Mouse (Mus musculus) spleen, postnatal 36 days (tissue): ENCODE data around the gene Tmem135.
"Not testable (repeated sequence)": the region's sequence is repeated elsewhere in the genome, so short reads cannot be mapped to it uniquely, and the experiment has no call there.

Experiments used
- DNase-seq, 2 experiments: peaks; one replicate each; pipeline ENCODE4 v3.0.0; 2022; ENCODE audit warnings: low spot score in 2 of 2, mixed read lengths in 1 of 2

The Tmem135 gene

DNA sequence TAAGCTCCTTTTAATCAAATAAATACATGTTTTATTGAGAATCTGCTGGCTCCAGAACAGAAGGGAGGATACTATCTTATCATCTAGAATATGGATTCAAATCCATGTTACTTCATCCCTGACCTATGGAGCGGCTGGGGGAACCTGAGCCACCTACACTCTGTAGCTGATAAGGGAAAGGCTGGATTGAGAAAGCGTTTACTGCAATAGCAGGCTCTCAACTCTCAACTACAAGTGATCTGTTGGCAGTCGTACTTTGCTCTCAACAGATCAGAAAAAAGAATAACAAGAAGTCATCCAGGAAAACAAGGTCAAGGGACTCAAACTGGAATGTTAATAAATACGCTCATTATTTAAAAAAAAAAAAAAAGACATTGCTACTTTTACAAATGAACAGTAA lies 77.3 kb downstream of the Tmem135 start:
- no peak for DNase-seq

DNA sequence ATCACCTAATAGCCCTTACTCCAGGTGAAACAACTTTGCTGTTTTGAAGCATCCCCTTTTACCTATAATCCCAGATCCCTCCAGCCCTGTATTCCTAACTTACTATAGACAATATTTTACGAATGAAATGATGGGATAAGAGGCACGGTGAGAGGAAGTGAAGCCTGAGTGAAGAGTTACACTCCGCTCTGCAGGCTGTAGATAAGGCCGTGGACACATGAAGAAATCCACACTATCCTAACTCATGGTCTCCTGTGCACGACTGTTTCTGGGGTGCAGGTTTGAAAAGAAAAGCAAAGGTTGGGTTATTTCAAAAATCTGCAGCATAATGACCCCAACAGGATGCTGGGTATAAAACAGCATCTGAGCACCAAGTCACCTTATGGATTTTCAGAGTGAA lies 77.8 kb downstream of the Tmem135 start:
- DNase-seq, result no peak

DNA sequence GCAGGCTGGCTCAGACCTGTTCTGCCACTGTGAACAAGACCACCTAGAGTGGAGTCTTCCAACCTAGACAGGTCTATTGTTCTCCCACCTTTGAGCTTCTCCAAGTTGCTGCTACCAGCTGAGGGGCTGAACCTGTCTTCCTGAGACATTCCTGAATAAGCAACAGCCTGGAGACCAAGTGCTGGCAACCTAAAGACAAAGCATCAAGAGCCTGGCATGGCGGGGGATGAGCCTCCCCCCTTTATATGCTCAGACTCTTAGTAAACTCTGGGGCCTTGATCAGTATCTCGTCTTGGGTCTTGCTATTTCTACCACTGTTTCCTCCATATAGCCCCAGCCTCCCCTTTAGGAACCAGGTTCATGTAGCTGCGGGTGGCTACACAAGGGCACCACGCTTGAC lies 81.3 kb downstream of the Tmem135 start:
- DNase-seq, result not testable (repeated sequence)

DNA sequence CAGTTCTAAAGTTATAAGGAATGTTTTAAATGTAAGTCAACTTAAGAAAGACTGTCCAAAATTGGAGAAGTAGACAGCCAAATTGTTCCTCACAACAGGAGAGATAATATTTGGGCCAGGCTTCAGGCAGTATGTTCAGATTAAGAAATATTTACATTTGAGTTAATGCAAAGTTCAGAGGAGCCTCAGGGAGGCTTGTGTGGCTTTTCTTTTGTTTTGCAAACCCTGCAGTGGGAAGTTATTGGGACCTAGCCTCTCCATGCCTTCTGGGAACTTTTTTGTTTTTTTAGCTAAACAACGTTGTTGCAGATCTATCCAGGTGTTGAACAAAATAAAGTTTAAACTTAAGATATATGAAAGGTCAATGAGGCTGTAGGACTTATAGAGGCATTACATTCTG lies 84.7 kb downstream of the Tmem135 start:
- no peak for DNase-seq

DNA sequence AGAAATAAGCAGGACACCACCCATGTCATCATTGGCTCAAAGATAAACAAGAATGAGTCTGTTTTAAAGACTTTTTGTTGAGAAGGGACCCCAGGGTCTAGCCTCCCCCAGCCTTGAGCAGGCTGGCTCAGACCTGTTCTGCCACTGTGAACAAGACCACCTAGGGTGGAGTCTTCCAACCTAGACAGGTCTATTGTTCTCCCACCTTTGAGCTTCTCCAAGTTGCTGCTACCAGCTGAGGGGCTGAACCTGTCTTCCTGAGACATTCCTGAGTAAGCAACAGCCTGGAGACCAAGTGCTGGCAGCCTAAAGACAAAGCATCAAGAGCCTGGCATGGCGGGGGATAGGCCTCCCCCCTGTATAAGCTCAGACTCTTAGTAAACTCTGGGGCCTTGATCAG lies 86.9 kb downstream of the Tmem135 start:
- not testable (repeated sequence) for DNase-seq

DNA sequence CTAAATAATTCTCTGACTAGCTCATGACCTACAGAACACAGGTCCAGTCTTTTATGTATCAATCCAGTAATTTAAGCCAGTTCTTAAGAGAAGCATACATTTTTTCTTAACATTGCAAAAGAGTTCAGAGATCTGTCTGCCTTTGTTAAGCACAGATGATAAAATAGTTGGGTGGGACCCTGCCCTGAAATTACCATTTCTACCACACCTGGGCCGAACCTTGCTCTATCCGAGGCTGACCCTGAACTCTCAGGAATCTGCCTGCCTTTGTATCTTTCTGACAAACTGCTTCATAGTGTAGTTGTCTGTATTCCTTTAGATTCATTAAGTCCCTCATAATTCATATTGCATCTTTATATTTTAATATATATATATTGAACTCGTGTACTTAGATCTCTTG lies 87.9 kb downstream of the Tmem135 start:
- no peak for DNase-seq

DNA sequence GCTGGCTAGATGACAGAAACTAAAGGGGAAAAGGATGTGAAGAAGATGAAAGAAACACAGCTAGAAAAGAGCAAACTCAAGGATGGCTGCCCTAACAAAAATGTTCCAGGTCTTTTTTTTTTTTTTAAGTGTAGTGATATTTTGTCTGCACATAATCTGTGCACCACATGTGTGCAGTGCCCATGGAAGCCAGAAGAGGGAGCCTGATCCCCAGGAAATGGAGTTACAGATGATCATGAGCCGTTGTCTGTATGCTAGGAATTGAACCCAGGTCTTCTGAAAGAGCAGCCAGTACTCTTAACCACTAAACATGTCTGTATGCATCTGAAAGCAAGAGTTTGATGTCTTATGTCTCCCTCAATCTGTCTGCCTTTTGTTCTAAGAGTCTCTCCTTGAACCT lies 92.5 kb downstream of the Tmem135 start:
- DNase-seq, result no peak

DNA sequence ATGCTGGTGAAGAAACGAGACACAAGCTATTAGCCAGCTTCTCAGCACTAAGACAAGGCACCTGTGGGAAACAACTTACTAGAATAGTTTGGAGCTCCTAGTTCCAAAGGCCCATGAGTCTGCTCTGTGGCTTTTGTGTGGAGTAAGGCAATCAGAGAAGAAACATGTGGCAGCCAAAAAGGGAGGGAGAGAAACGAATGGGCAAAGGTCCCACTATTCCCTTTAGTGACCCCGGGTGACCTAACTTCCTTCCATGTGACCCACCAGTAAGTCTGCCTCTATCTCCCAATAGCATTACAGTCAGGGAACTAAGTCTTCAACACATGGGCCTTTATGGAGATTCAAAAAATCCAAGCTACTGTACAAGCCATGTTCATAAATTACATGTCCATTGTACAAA lies 95.1 kb downstream of the Tmem135 start:
- no peak for DNase-seq

DNA sequence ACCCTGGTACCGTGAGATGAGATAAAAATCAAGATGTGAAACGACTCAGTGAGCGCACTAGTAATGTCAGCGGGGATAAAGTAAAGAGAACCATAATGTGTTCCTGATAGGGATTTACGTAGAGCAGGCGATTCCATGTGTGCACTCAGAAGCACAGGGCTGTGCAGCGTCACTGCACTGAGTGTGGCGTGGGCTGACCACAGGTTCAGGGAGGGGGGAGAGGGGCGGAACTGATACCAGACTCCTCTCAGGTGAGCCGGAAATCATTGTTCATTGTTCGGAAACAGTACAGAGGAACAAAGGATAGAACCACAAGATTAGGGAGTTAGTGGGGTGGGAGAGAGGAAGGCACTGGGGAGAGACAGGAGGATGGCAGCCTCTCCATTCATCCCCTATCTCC lies 95.8 kb downstream of the Tmem135 start:
- DNase-seq, result no peak

DNA sequence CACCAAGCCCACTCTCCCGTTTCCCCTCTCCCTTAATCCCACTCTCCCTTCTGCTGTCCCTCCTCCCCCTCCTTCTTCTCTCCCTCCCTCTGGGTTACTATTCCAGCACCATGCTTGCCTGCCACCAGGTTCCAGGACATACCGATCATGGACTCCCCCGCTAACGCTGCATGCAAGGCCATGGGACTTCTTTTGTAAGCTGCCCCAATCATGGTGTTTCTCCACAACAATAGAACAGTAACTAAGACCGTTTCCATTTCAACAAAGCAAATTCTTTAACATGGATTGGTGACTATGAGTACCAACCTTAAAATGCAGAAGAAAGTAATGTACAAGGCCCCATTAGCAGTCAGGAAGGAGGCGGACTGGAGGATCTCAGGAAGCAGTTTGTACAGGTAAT lies 97.2 kb downstream of the Tmem135 start:
- no peak for DNase-seq

DNA sequence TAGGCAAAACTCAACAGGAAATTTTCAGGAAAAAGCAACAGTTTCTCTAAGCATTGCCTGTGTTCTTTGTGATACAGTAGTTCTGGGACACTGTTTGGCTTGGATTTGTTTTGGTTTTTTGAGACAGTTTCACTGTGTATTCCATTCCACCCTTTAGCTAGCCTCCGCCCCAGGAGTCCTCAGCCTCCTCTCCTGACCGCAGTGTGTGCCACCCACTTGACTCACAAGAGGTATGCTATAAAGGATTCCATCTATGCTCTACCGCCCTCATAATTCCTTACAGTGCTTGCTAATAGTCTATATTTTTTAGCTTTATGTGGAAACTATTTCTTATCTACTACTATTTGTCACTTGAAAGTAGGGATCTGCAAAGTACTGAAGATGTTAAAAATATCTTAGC lies 99.1 kb downstream of the Tmem135 start:
- DNase-seq, result no peak

DNA sequence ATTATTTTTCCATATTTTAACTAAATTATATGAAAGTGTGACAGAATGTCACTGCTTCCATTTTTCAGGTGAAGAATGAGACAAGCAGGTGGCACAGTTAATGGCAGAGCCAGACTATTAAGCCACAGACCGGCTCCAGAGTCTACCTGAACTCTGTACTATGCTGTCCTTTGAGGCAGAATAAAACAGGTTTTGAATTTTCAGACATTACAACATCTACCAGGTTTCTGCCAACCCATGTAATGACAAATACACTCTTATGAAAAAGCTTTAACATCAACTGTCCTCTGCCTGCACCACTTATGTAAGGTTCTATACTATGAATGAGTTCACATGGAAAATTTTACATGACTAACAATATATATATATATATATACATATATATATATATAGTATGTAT lies 100.3 kb downstream of the Tmem135 start:
- no peak for DNase-seq

DNA sequence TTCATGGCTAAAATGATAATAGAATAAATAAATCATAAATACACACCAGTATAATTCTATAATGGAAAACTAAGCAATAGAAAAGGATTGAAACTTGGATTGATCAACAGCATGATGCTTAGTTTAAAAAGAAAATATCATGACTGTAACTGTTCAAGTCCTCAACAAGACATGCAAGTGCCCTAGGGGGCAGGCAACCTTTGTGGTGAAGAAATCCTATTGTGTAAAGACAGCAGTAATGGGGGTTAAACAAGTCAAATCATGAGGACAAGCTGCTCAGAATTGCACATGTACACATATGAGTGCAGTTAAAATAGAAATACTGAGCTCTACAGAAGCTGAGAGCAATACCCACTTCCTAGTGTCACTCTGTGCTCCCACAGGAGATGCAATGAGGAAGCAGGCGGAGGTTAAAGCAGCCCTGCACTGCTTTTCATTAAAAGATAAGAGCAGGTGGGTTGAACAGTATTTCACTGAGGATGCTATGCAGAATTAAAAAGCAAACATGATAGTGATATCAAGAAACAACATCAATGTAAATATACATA lies 105.0 kb downstream of the Tmem135 start:
- no peak for DNase-seq

DNA sequence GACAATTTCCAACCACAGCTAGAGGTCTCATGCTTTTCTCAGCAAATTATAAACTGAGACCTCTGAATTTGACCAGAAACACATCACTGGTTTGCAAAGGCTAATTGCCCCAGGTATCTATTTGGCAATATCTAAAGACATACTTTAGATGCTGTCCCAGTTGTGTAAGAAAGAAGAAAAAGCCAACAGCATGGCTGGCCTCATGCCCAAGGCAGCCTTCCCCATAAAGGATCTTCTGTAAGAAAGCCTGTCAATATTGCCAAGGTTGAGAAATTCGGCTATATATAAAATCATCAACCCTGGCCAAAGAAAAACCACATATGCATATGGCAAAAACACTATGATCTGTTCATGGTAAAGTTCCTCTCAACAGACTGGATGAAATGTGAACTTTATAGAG lies 107.1 kb downstream of the Tmem135 start:
- DNase-seq, result no peak

DNA sequence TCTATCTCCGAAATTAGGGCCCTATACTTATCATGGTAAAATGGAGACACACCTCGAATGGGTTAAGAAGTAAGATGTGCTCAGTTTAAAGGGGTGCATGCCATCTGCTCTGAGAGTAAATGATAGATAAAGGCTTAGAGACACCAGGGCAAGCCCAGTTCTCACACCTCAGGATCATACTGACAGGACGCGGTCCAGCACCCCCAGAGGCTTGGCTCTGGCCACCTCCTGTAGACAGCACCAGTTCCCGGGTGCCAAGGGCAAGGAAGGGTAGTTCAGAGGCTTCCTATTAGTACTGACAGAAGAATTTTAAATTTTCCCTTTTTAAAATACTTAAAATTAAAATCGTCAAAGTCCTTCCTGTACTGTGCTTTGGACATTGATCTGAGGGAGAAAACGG lies 121.4 kb downstream of the Tmem135 start:
- no peak for DNase-seq

DNA sequence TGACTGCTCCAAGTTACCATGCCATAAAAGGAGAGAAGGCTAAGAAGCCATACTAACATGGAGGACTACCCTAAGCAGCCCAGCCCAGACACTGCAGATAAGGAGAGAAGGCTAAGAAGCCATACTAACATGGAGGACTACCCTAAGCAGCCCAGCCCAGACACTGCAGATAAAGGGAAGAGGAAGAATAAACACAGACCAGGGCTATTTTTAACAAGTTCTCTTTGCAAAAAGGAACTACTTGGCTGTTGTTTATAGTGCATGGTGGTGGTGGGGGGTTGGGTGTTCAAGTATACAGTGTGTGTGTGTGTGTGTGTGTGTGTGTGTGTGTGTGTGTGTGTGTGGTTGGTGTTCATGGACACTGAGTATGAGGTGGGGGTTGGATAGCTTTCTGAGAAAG lies 133.6 kb downstream of the Tmem135 start:
- DNase-seq, result peak; percentile 55 to 69

DNA sequence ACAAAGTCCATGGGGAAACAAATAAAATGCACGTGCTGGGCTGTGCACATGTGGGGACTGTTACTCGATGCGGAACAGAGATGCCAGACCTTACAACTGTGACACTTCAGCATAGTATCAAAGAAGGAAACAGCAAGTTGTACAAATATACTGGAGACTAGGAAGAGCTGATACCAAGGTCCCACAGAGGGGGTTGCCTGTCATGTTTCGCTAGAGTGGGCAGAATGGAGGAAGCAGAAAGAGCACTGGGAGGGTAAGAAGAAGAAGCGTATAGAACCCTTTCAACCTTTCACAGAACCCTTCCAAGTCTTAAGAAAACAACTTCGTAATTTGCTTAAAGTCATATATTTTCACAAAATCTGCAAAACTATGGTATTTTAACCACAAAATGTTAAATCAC lies 134.2 kb downstream of the Tmem135 start:
- peak; percentile 56 to 60 for DNase-seq

DNA sequence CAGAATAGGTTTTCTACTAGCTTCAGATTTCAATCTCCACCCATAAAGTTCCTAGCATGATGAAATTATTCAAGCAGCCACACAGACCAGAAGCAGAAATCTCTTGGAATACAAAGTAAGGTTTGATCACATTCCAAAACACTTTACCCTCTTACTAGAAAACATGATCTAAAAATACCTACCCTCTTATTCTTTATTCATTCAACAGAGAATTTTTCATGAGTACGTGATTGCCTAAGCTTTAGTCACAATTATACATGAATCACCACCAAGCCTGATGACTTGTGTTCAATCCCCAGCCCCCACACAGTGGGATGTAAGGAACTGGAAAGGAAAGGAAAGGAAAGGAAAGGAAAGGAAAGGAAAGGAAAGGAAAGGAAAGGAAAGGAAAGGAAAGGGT lies 136.5 kb downstream of the Tmem135 start:
- DNase-seq, result no peak

DNA sequence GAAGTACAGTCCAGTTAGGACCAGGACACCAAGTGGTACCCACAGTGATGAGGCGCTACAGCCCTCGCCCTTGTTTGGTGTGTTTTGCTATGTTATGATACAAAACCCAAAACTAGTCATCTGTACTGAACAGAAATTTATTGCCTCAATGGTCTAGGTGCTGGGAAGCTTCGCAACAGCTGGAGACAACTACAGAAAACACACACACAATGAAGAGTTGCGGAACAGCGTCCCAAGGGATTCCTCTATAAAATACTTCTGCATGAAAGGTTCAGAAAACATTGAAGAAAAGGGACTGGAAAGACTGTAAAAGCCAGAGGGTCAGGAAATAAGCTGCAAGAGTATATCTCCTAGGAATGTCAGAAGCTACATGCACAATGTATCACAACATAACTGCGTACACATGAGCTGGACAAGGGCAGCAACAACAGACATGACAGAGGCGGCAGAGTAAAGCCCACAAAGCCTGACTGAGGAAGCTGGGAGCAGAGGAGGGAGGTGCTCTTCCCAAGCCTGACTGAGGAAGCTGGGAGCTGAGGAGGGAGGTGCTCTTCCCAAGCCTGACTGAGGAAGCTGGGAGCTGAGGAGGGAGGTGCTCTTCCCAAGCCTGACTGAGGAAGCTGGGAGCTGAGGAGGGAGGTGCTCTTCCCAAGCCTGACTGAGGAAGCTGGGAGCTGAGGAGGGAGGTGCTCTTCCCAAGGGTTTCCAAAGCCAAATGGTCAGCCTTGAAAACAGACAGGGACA lies 137.8 kb downstream of the Tmem135 start:
- DNase-seq, result no peak

DNA sequence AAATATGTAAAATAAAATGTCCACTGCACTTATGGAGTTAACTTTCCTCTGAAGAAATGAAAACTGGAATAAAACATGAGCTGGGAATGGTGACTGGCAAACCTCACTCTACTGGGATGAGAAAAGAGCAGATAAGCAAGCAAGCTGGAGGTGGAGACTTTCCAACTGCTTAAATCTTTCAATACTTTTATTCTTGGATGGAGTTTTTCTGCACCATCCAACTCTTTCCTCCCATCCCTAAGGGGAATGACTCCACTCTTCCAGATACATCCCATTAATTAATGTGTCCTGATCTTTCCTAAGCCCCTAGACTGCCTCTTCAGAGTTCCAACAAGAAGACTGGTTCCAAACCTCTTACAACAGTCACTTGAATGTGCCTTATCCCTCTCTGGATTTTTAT lies 143.1 kb downstream of the Tmem135 start:
- no peak for DNase-seq

DNA sequence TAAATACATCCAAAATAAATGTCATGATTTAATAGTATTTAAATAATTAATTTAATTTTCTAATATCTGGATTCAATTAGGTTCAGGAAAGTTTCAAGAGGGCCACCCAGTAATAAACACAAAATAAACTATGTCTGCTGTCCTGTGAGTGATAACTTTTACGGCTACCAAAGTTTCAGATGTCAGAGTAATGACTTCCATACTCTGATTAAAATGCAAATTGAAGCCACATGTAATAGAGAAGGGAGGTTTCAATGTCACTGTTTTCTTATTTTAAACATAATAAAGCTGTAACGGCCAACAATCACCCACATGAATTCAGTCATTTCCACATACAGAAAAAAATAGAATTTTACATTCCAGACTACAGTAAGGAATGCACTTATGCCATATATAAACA lies 145.2 kb downstream of the Tmem135 start:
- no peak for DNase-seq

DNA sequence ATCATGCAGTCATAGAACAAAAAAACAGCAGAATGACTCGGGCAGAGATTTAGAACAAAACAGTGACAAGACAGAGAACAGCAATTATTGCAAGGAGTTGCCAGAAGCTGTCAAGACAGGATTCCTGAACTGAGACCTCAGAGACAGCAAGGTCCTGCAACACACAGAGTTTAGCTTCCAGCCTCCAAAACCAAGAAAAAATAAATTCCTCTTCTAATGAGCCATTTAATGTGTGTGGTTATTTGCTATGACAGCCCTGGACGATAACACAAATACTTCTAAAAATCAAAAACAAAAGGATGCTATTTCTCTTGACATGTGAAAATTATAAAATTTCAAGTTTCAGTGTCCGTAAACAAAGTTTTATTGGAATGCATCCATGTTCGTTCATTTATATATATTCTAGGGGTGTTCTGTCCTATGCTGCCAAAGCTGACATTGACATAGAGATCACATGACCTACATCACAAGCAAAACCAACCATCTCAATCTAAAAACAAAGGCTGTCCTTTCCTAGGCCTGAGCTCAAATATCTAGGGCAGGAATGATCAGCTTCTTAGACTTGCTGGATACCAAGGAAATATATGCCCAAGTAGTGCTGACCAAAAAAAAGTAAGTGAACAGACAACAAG lies 146.0 kb downstream of the Tmem135 start:
- no peak for DNase-seq

DNA sequence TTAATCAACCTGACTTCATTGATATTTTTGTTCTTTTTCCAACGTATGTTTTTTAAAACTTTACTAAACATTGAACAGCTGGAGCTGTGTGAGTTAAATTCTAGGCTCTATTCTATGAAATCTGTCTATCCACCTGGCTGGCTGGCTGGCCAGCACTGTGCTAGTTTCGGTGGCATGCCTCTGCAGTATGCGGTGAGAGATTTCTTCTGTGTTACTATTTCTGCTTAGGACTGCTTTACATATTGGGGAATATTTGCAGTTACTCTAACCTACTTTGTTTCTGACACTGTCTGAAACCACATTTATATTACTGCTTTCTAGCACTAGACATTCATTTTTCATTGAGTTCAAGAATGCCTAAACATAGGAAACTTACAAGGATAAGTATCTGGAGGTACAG lies 150.2 kb downstream of the Tmem135 start:
- DNase-seq, result no peak

DNA sequence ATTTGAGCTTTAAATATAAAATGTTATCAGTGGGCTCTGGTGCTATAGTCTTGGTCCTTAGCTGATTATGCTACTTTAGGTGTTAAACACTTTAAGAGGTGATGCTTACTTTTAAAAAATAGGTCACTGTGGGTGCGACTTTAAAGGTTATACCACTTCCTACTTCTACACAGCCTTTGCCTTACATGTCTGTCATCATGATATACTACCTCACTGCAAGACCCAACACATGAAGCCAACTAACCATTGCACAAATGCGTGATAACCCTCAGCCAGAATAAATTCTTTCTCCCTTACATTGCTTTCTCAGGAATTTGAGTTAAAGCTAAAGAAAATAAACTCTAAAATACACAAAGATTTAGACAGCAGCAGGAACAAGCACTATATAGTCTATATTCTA lies 150.7 kb downstream of the Tmem135 start:
- DNase-seq, result no peak
